Mouse (Mus musculus) hindbrain, embryonic 11.5 days (tissue): ENCODE results near the gene Exd1. TPM values are rescaled to one million over a fixed set of nuclear protein-coding genes. Genes with fewer than 3 reads are reported as not detected.

Source experiments
- ATAC-seq: fragments of 200-750 bp; cut with Nextera tagmentation; 2 replicates; pipeline ENCODE4 v1.8.0; 2017; ENCODE audit warnings: mild to moderate bottlenecking, moderate TSS enrichment, moderate library complexity; ENCODE audit not compliant: low FRiP score
- DNase-seq: peaks from one replicate; pipeline ENCODE4 v3.0.0-alpha.2; 2015; ENCODE audit warnings: low spot score
- H3K27ac ChIP-seq: fragments of 300-500 bp; sonication (generic); 2 replicates; pipeline ENCODE4 v1.5.1; 2014; ENCODE audit warnings: mild to moderate bottlenecking, low read depth, low read length
- H3K27me3 ChIP-seq: fragments of 300-500 bp; sonication (generic); 2 replicates; pipeline ENCODE4 v1.6.1; 2014; ENCODE audit warnings: mild to moderate bottlenecking, low read length, moderate library complexity, mixed read lengths; ENCODE audit not compliant: control insufficient read depth, insufficient read depth
- H3K36me3 ChIP-seq: fragments of 300-500 bp; sonication (generic); 2 replicates; pipeline ENCODE4 v1.6.1; 2014; ENCODE audit warnings: mild to moderate bottlenecking, low read length, moderate library complexity, mixed read lengths; ENCODE audit not compliant: control insufficient read depth, insufficient read depth
- H3K4me1 ChIP-seq: fragments of 300-500 bp; sonication (generic); replicated peaks from 2 replicates; pipeline ENCODE4 v1.6.1; 2014; ENCODE audit warnings: low read length, mixed read lengths; ENCODE audit not compliant: control insufficient read depth, insufficient read depth
- H3K4me2 ChIP-seq: fragments of 300-500 bp; sonication (generic); replicated peaks from 2 replicates; pipeline ENCODE4 v1.6.1; 2014; ENCODE audit warnings: mild to moderate bottlenecking, low read depth, low read length
- H3K4me3 ChIP-seq: fragments of 300-500 bp; sonication (generic); 2 replicates; pipeline ENCODE4 v1.5.1; 2014; ENCODE audit warnings: low read depth, low read length
- H3K9ac ChIP-seq: fragments of 300-500 bp; sonication (generic); 2 replicates; pipeline ENCODE4 v1.6.1; 2014; ENCODE audit warnings: low read depth, low read length
- H3K9me3 ChIP-seq: fragments of 300-500 bp; sonication (generic); 2 replicates; pipeline ENCODE4 v1.6.1; 2016; ENCODE audit warnings: low read length; ENCODE audit not compliant: control insufficient read depth
- WGBS: fragments of 180-500 bp; shearing (Covaris S2); extraction: QIAGEN DNeasy Blood & Tissue Kit; methylation state at CpG from one replicate; pipeline ENCODE4 v1.1.7; 2014; 5-methylcytosine and 5-hydroxymethylcytosine counted together
- polyA plus RNA-seq: library from polyadenylated mRNA; unstranded; fragments of >200 nt; fragmentation: Nextera tagmentation; extraction: Ambion mirVana; gene quantifications from 2 replicates; pipeline ENCODE4 v1.2.1, GENCODE M21; 2014

The Exd1 gene
- polyA plus RNA-seq, 1 experiment from 2014 or later: 0.40 TPM

GRCm38 (mm10) chr2:119583439-119583838 is 36.0 kb upstream of the Exd1 start:
- H3K9ac ChIP-seq: no peak overlapping the region
- H3K9me3 ChIP-seq: no peaks in the 10 kb centered on the region
- no peak overlapping the region for H3K4me2 ChIP-seq
- H3K4me3 ChIP-seq: no peak overlapping the region
- no peak for ATAC-seq
- WGBS: 83% methylated on average over 2 of the region's 2 CpGs
- no peaks in the 10 kb centered on the region for H3K4me1 ChIP-seq
- no peaks in the 10 kb centered on the region for H3K27me3 ChIP-seq
- no peak for DNase-seq
- H3K27ac ChIP-seq: no peak overlapping the region
- no peaks in the 10 kb centered on the region for H3K36me3 ChIP-seq

- no peak overlapping the region for H3K4me2 ChIP-seq
- no peaks in the 10 kb centered on the region for H3K27me3 ChIP-seq
- H3K27ac ChIP-seq: no peak overlapping the region
- ATAC-seq: no peak
- 95% methylated on average over 3 of the region's 3 CpGs for WGBS
- no peak overlapping the region for H3K4me3 ChIP-seq
- no peaks in the 10 kb centered on the region for H3K9me3 ChIP-seq
- H3K36me3 ChIP-seq: no peaks in the 10 kb centered on the region
- H3K9ac ChIP-seq: no peak overlapping the region
- H3K4me1 ChIP-seq: no peaks in the 10 kb centered on the region
- DNase-seq: no peak
These were observed 34.1 kb upstream of the Exd1 start for GRCm38 (mm10) chr2:119581571-119581970.

- DNase-seq: no peak
- no peaks in the 10 kb centered on the region for H3K27me3 ChIP-seq
- no peaks in the 10 kb centered on the region for H3K4me1 ChIP-seq
- H3K9me3 ChIP-seq: no peaks in the 10 kb centered on the region
- H3K9ac ChIP-seq: no peak overlapping the region
- ATAC-seq: no peak
- H3K4me3 ChIP-seq: no peak overlapping the region
- H3K27ac ChIP-seq: no peak overlapping the region
- no peaks in the 10 kb centered on the region for H3K36me3 ChIP-seq
- 97% methylated on average over 1 of the region's 1 CpGs for WGBS
- no peak overlapping the region for H3K4me2 ChIP-seq
These were observed 25.0 kb upstream of the Exd1 start for GRCm38 (mm10) chr2:119572471-119572870.

GRCm38 (mm10) chr2:119566182-119566855 is 18.9 kb upstream of the Exd1 start:
- Histone ChIP-seq H3K4me1 (no peaks in the 10 kb centered on the region), H3K9me3 (no peaks in the 10 kb centered on the region), H3K9ac (no peak overlapping the region), H3K4me2 (no peak overlapping the region), H3K27ac (no peak overlapping the region), H3K27me3 (no peaks in the 10 kb centered on the region), H3K4me3 (no peak overlapping the region), H3K36me3 (no peaks in the 10 kb centered on the region)
- ATAC-seq (no peak), DNase-seq (no peak)
- 86% methylated on average over 7 of the region's 7 CpGs for WGBS

GRCm38 (mm10) chr2:119565284-119565683 is 17.9 kb upstream of the Exd1 start:
- DNase-seq: no peak
- H3K4me1 ChIP-seq: no peaks in the 10 kb centered on the region
- 95% methylated on average over 4 of the region's 4 CpGs for WGBS
- H3K36me3 ChIP-seq: no peaks in the 10 kb centered on the region
- no peak overlapping the region for H3K4me2 ChIP-seq
- ATAC-seq: no peak
- H3K9ac ChIP-seq: no peak overlapping the region
- no peaks in the 10 kb centered on the region for H3K27me3 ChIP-seq
- H3K4me3 ChIP-seq: no peak overlapping the region
- no peak overlapping the region for H3K27ac ChIP-seq
- no peaks in the 10 kb centered on the region for H3K9me3 ChIP-seq

GRCm38 (mm10) chr2:119561794-119562193 is 14.4 kb upstream of the Exd1 start:
- no peak overlapping the region for H3K4me2 ChIP-seq
- H3K27me3 ChIP-seq: no peaks in the 10 kb centered on the region
- DNase-seq (no peak), ATAC-seq (no peak)
- WGBS: 94% methylated on average over 3 of the region's 3 CpGs
- H3K4me1 ChIP-seq: no peaks in the 10 kb centered on the region
- no peaks in the 10 kb centered on the region for H3K9me3 ChIP-seq
- H3K27ac ChIP-seq: no peak overlapping the region
- H3K4me3 ChIP-seq: no peak overlapping the region
- H3K36me3 ChIP-seq: no peaks in the 10 kb centered on the region
- H3K9ac ChIP-seq: no peak overlapping the region

- Histone ChIP-seq H3K9me3 (no peaks in the 10 kb centered on the region), H3K4me3 (no peak overlapping the region), H3K27ac (no peak overlapping the region), H3K9ac (no peak overlapping the region), H3K4me1 (no peaks in the 10 kb centered on the region), H3K27me3 (no peaks in the 10 kb centered on the region), H3K36me3 (no peaks in the 10 kb centered on the region), H3K4me2 (no peak overlapping the region)
- 80% methylated on average over 7 of the region's 7 CpGs for WGBS
- DNase-seq (no peak), ATAC-seq (no peak)
These were observed 11.4 kb upstream of the Exd1 start for GRCm38 (mm10) chr2:119558737-119559340.

- DNase-seq (no peak), ATAC-seq (no peak)
- H3K9me3 ChIP-seq: no peaks in the 10 kb centered on the region
- H3K27me3 ChIP-seq: no peaks in the 10 kb centered on the region
- no peak overlapping the region for H3K9ac ChIP-seq
- no peak overlapping the region for H3K4me3 ChIP-seq
- no peak overlapping the region for H3K4me2 ChIP-seq
- H3K27ac ChIP-seq: no peak overlapping the region
- 90% methylated on average over 3 of the region's 3 CpGs for WGBS
- H3K4me1 ChIP-seq: no peaks in the 10 kb centered on the region
- no peaks in the 10 kb centered on the region for H3K36me3 ChIP-seq
These were observed 10.6 kb upstream of the Exd1 start for GRCm38 (mm10) chr2:119558039-119558438.

- no peaks in the 10 kb centered on the region for H3K9me3 ChIP-seq
- H3K9ac ChIP-seq: no peak overlapping the region
- H3K27me3 ChIP-seq: no peaks in the 10 kb centered on the region
- no peak for ATAC-seq
- H3K4me1 ChIP-seq: no peaks in the 10 kb centered on the region
- 84% methylated on average over 2 of the region's 2 CpGs for WGBS
- H3K4me2 ChIP-seq: no peak overlapping the region
- DNase-seq: no peak
- no peak overlapping the region for H3K4me3 ChIP-seq
- H3K36me3 ChIP-seq: no peaks in the 10 kb centered on the region
- no peak overlapping the region for H3K27ac ChIP-seq
These were observed 2.3 kb upstream of the Exd1 start for GRCm38 (mm10) chr2:119549678-119550077.
